Mouse (Mus musculus) intestine, embryonic 16.5 days (tissue): ENCODE measurements at regions not wholly inside any gene's neighbourhood (a gene's known extent, or its start where the extent isn't known, plus 50 kb on each side); places are given as distances from the start of the nearest gene placed in this dataset.

ENCODE experiments used
- ATAC-seq: fragments of 200-750 bp; cut with Nextera tagmentation; 2 replicates; pipeline ENCODE4 v1.8.0; 2017; ENCODE audit warnings: moderate TSS enrichment, moderate library complexity
- H3K27ac ChIP-seq: fragments of 300-500 bp; sonication (generic); 2 replicates; pipeline ENCODE4 v1.5.1; 2014; ENCODE audit warnings: mild to moderate bottlenecking, low read length
- H3K27me3 ChIP-seq: fragments of 300-500 bp; sonication (generic); replicated peaks from 2 replicates; pipeline ENCODE4 v1.6.1; 2014; ENCODE audit warnings: low read length, control low read depth, mixed read lengths; ENCODE audit not compliant: control insufficient read depth, insufficient read depth
- H3K36me3 ChIP-seq: fragments of 300-500 bp; sonication (generic); 2 replicates; pipeline ENCODE4 v1.6.1; 2014; ENCODE audit warnings: low read length, control low read depth; ENCODE audit not compliant: control insufficient read depth, insufficient read depth
- H3K4me1 ChIP-seq: fragments of 300-500 bp; sonication (generic); 2 replicates; pipeline ENCODE4 v1.6.1; 2014; ENCODE audit warnings: low read length, control low read depth, mixed read lengths; ENCODE audit not compliant: control insufficient read depth, insufficient read depth
- H3K4me2 ChIP-seq: fragments of 300-500 bp; sonication (generic); 2 replicates; pipeline ENCODE4 v1.6.1; 2014; ENCODE audit warnings: low read depth, low read length, control low read depth
- H3K4me3 ChIP-seq: fragments of 300-500 bp; sonication (generic); 2 replicates; pipeline ENCODE4 v1.5.1; 2014; ENCODE audit warnings: mild to moderate bottlenecking, low read length
- H3K9ac ChIP-seq: fragments of 300-500 bp; sonication (generic); 2 replicates; pipeline ENCODE4 v1.6.1; 2014; ENCODE audit warnings: low read depth, low read length
- H3K9me3 ChIP-seq: fragments of 300-500 bp; sonication (generic); 2 replicates; pipeline ENCODE4 v1.6.1; 2016; ENCODE audit warnings: low read length, control low read depth; ENCODE audit not compliant: control insufficient read depth
- WGBS: fragments of 180-500 bp; shearing (Covaris S2); extraction: QIAGEN DNeasy Blood & Tissue Kit; methylation state at CpG from one replicate; pipeline ENCODE4 v1.1.7; 2014; 5-methylcytosine and 5-hydroxymethylcytosine counted together

- Histone ChIP-seq H3K36me3 (no peaks in the 10 kb centered on the region), H3K27ac (no peak overlapping the region), H3K4me1 (no peaks in the 10 kb centered on the region), H3K27me3 (no peaks in the 10 kb centered on the region), H3K4me3 (no peak overlapping the region), H3K9me3 (no peaks in the 10 kb centered on the region), H3K4me2 (no peak overlapping the region), H3K9ac (no peak overlapping the region)
- 70% methylated on average over 2 of the region's 2 CpGs for WGBS
- ATAC-seq: no peak
Measured at GRCm38 (mm10) chr4:94160620-94161019, 395.7 kb upstream of the Gm10306 start.

- H3K27me3 ChIP-seq: no peaks in the 10 kb centered on the region
- ATAC-seq: no peak
- no peaks in the 10 kb centered on the region for H3K4me1 ChIP-seq
- H3K9me3 ChIP-seq: no peaks in the 10 kb centered on the region
- H3K4me2 ChIP-seq: no peak overlapping the region
- H3K27ac ChIP-seq: no peak overlapping the region
- no peak overlapping the region for H3K9ac ChIP-seq
- no peaks in the 10 kb centered on the region for H3K36me3 ChIP-seq
- 88% methylated on average over 2 of the region's 2 CpGs for WGBS
- no peak overlapping the region for H3K4me3 ChIP-seq
Measured at GRCm38 (mm10) chr4:94173096-94173495, 383.2 kb upstream of the Gm10306 start.

- WGBS: 65% methylated on average over 4 of the region's 4 CpGs
- no peak for ATAC-seq
- no peaks in the 10 kb centered on the region for H3K36me3 ChIP-seq
- H3K27me3 ChIP-seq: no peaks in the 10 kb centered on the region
- H3K4me3 ChIP-seq: no peak overlapping the region
- H3K27ac ChIP-seq: no peak overlapping the region
- H3K4me1 ChIP-seq: no peaks in the 10 kb centered on the region
- no peak overlapping the region for H3K4me2 ChIP-seq
- no peaks in the 10 kb centered on the region for H3K9me3 ChIP-seq
- no peak overlapping the region for H3K9ac ChIP-seq
Measured at GRCm38 (mm10) chr4:94186997-94187396, 369.3 kb upstream of the Gm10306 start.

- Histone ChIP-seq H3K4me3 (no peak overlapping the region), H3K27ac (no peak overlapping the region), H3K9me3 (no peaks in the 10 kb centered on the region), H3K27me3 (no peaks in the 10 kb centered on the region), H3K4me2 (no peak overlapping the region), H3K36me3 (no peaks in the 10 kb centered on the region), H3K9ac (no peak overlapping the region), H3K4me1 (no peaks in the 10 kb centered on the region)
- 48% methylated on average over 2 of the region's 2 CpGs for WGBS
- no peak for ATAC-seq
Measured at GRCm38 (mm10) chr4:94188354-94188753, 368.0 kb upstream of the Gm10306 start.

- WGBS: 31% methylated on average over 3 of the region's 3 CpGs
- Histone ChIP-seq H3K4me2 (no peak overlapping the region), H3K9ac (no peak overlapping the region), H3K27ac (no peak overlapping the region), H3K4me3 (no peak overlapping the region), H3K27me3 (no peaks in the 10 kb centered on the region), H3K4me1 (no peaks in the 10 kb centered on the region), H3K36me3 (no peaks in the 10 kb centered on the region), H3K9me3 (no peaks in the 10 kb centered on the region)
- ATAC-seq: no peak
Measured at GRCm38 (mm10) chr4:94188888-94189287, 367.5 kb upstream of the Gm10306 start.

GRCm38 (mm10) chr4:94190940-94191339 lies 365.4 kb upstream of the Gm10306 start:
- whole genome bisulfite sequencing: 54% methylated on average over 2 of the region's 2 CpGs
- H3K9me3 ChIP-seq: no peaks in the 10 kb centered on the region
- no peaks in the 10 kb centered on the region for H3K36me3 ChIP-seq
- no peak overlapping the region for H3K4me3 ChIP-seq
- H3K27ac ChIP-seq: no peak overlapping the region
- no peaks in the 10 kb centered on the region for H3K27me3 ChIP-seq
- ATAC-seq: no peak
- no peak overlapping the region for H3K4me2 ChIP-seq
- H3K4me1 ChIP-seq: no peaks in the 10 kb centered on the region
- H3K9ac ChIP-seq: no peak overlapping the region

GRCm38 (mm10) chr4:94216265-94216664 lies 340.1 kb upstream of the Gm10306 start:
- WGBS: 85% methylated on average over 1 of the region's 1 CpGs
- no peak for ATAC-seq
- Histone ChIP-seq H3K9me3 (no peaks in the 10 kb centered on the region), H3K4me3 (no peak overlapping the region), H3K27me3 (no peaks in the 10 kb centered on the region), H3K4me2 (no peak overlapping the region), H3K9ac (no peak overlapping the region), H3K36me3 (no peaks in the 10 kb centered on the region), H3K27ac (no peak overlapping the region), H3K4me1 (no peaks in the 10 kb centered on the region)

GRCm38 (mm10) chr4:94235650-94236206 lies 320.6 kb upstream of the Gm10306 start:
- WGBS: 84% methylated on average over 2 of the region's 2 CpGs
- no peak for ATAC-seq
- no peaks in the 10 kb centered on the region for H3K9me3 ChIP-seq

GRCm38 (mm10) chr4:94256026-94256425 lies 300.3 kb upstream of the Gm10306 start:
- Histone ChIP-seq H3K27me3 (no peaks in the 10 kb centered on the region), H3K9ac (no peak overlapping the region), H3K4me3 (no peak overlapping the region), H3K4me2 (no peak overlapping the region), H3K9me3 (no peaks in the 10 kb centered on the region), H3K4me1 (no peaks in the 10 kb centered on the region), H3K27ac (no peak overlapping the region), H3K36me3 (no peaks in the 10 kb centered on the region)
- WGBS: 86% methylated on average over 1 of the region's 1 CpGs
- ATAC-seq: no peak

More at GRCm38 (mm10) chr4:94235650-94236206, 320.6 kb upstream of the Gm10306 start:
- Histone ChIP-seq H3K9ac (no peak overlapping the region), H3K4me1 (no peaks in the 10 kb centered on the region), H3K27ac (no peak overlapping the region), H3K4me3 (no peak overlapping the region), H3K27me3 (no peaks in the 10 kb centered on the region), H3K4me2 (no peak overlapping the region), H3K36me3 (no peaks in the 10 kb centered on the region)

GRCm38 (mm10) chr4:94261136-94261535 lies 295.2 kb upstream of the Gm10306 start:
- H3K4me1 ChIP-seq: no peaks in the 10 kb centered on the region
- H3K9ac ChIP-seq: no peak overlapping the region
- H3K36me3 ChIP-seq: no peaks in the 10 kb centered on the region
- H3K4me2 ChIP-seq: no peak overlapping the region
- H3K9me3 ChIP-seq: no peaks in the 10 kb centered on the region
- no peak for ATAC-seq
- H3K4me3 ChIP-seq: no peak overlapping the region
- no peak overlapping the region for H3K27ac ChIP-seq
- H3K27me3 ChIP-seq: no peaks in the 10 kb centered on the region
